Mouse (Mus musculus): ENCODE measurements around the gene Gm49486. TPM values are rescaled to one million over a fixed set of nuclear protein-coding genes. Genes with fewer than 3 reads are reported as not detected.

Gm49486 gene
- polyA plus RNA-seq, 1 experiment from 2014 or later, result 1.5 TPM

DNA sequence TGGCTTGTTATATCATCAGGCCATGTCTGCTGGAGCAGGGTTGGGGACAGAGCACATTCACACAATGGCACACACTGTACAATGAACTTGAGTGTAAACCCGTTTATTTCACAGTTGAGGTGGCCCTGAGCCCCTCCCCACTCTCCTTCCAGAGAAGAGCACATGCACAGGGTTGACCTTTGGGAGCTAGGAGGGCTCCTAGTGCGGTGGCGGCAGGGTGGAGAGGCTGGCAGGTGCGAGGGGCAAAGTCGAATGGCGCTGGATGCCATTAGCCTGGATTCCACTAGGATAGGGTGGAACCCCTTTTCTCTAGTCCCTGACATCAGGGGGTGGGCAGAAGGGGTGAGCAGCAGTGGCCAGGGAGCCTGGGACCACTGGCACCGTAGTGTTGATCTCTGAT, 57.0 kb downstream of the Gm49486 start:
- Histone ChIP-seq H3K9me3 (ENCODE audit: control insufficient read depth, low read length) (no peaks in the 10 kb centered on the region), H3K4me3 (ENCODE audit: low read depth, low read length) (no peak overlapping the region), H3K27me3 (ENCODE audit: control insufficient read depth, insufficient read depth, low read length) (no peaks in the 10 kb centered on the region), H3K36me3 (ENCODE audit: control insufficient read depth, insufficient read depth, low read length) (no peaks in the 10 kb centered on the region), H3K9ac (replicated peaks; ENCODE audit: low read depth, low read length) (no peak overlapping the region), H3K4me1 (ENCODE audit: control insufficient read depth, insufficient read depth, low read length) (no peaks in the 10 kb centered on the region), H3K4me2 (ENCODE audit: low read depth, low read length) (no peak overlapping the region), H3K27ac (ENCODE audit: low read depth, low read length) (no peak overlapping the region)
- ATAC-seq (ENCODE audit: low read depth), result no peak
- WGBS, result 85% methylated on average over 7 of the region's 7 CpGs

GRCm38 (mm10) chr15:79287091-79287490, 57.9 kb downstream of the Gm49486 start:
- no peaks in the 10 kb centered on the region for H3K36me3 ChIP-seq (ENCODE audit: control insufficient read depth, insufficient read depth, low read length)
- H3K4me1 ChIP-seq (ENCODE audit: control insufficient read depth, insufficient read depth, low read length), result no peaks in the 10 kb centered on the region
- 90% methylated on average over 7 of the region's 7 CpGs for WGBS
- H3K4me2 ChIP-seq (ENCODE audit: low read depth, low read length), result no peak overlapping the region
- no peak overlapping the region for H3K27ac ChIP-seq (ENCODE audit: low read depth, low read length)
- no peaks in the 10 kb centered on the region for H3K27me3 ChIP-seq (ENCODE audit: control insufficient read depth, insufficient read depth, low read length)
- no peak overlapping the region for H3K4me3 ChIP-seq (ENCODE audit: low read depth, low read length)
- no peak overlapping the region for H3K9ac ChIP-seq (replicated peaks; ENCODE audit: low read depth, low read length)
- ATAC-seq (ENCODE audit: low read depth), result no peak
- no peaks in the 10 kb centered on the region for H3K9me3 ChIP-seq (ENCODE audit: control insufficient read depth, low read length)

DNA sequence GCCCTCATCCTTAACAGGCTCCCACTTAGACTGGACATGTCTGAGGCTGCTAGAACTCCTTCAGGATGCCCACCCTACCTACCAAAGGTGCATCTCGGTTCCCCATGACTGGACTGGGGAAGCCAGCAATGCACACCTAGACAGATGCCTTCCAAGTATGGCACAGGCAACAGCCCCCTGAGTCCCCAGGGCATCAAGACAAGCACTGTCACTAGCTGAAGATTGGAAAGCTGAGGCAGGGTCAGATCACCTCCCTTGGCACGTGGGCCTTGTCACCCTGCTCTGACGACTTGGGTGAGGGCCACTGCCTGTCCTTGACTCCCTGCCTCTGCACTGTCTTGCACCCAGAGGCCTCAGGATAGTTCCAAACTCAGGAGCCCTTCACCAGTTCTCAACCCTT, 59.2 kb downstream of the Gm49486 start:
- Histone ChIP-seq H3K4me3 (ENCODE audit: low read depth, low read length) (no peak overlapping the region), H3K9me3 (ENCODE audit: control insufficient read depth, low read length) (no peaks in the 10 kb centered on the region), H3K4me2 (ENCODE audit: low read depth, low read length) (no peak overlapping the region), H3K27ac (ENCODE audit: low read depth, low read length) (no peak overlapping the region), H3K4me1 (ENCODE audit: control insufficient read depth, insufficient read depth, low read length) (no peaks in the 10 kb centered on the region), H3K27me3 (ENCODE audit: control insufficient read depth, insufficient read depth, low read length) (no peaks in the 10 kb centered on the region), H3K9ac (replicated peaks; ENCODE audit: low read depth, low read length) (no peak overlapping the region), H3K36me3 (ENCODE audit: control insufficient read depth, insufficient read depth, low read length) (no peaks in the 10 kb centered on the region)
- ATAC-seq (ENCODE audit: low read depth), result no peak
- 78% methylated on average over 3 of the region's 3 CpGs for WGBS

DNA sequence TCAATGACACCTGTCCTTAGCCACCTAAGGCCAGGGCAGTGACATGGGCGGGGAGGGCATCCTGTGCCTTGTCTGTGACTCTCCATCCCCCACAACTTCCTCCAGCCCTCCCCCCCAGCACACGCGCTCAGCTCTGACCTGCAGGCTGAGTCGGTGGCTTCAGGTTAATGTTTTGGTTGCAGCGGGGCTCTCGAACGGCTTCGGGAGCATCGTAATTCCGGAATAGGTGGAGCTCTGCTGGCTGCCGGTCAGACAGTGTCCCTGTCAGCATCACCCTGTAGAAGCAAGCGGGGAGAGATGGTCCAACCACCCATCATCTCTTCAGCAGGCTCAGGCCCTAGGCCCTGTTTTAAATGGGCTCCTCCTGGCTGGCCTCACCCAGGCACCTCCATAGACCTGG, 60.2 kb downstream of the Gm49486 start:
- Histone ChIP-seq H3K9ac (replicated peaks; ENCODE audit: low read depth, low read length) (no peak overlapping the region), H3K9me3 (ENCODE audit: control insufficient read depth, low read length) (no peaks in the 10 kb centered on the region), H3K4me2 (ENCODE audit: low read depth, low read length) (no peak overlapping the region), H3K27ac (ENCODE audit: low read depth, low read length) (no peak overlapping the region), H3K4me3 (ENCODE audit: low read depth, low read length) (no peak overlapping the region), H3K36me3 (ENCODE audit: control insufficient read depth, insufficient read depth, low read length) (no peaks in the 10 kb centered on the region), H3K4me1 (ENCODE audit: control insufficient read depth, insufficient read depth, low read length) (no peaks in the 10 kb centered on the region), H3K27me3 (ENCODE audit: control insufficient read depth, insufficient read depth, low read length) (no peaks in the 10 kb centered on the region)
- no peak for ATAC-seq (ENCODE audit: low read depth)
- 84% methylated on average over 12 of the region's 12 CpGs for WGBS

GRCm38 (mm10) chr15:79290340-79290739, 61.1 kb downstream of the Gm49486 start:
- Histone ChIP-seq H3K27me3 (ENCODE audit: control insufficient read depth, insufficient read depth, low read length) (no peaks in the 10 kb centered on the region), H3K4me1 (ENCODE audit: control insufficient read depth, insufficient read depth, low read length) (no peaks in the 10 kb centered on the region), H3K9ac (replicated peaks; ENCODE audit: low read depth, low read length) (no peak overlapping the region), H3K4me2 (ENCODE audit: low read depth, low read length) (no peak overlapping the region), H3K36me3 (ENCODE audit: control insufficient read depth, insufficient read depth, low read length) (no peaks in the 10 kb centered on the region), H3K9me3 (ENCODE audit: control insufficient read depth, low read length) (no peaks in the 10 kb centered on the region), H3K4me3 (ENCODE audit: low read depth, low read length) (no peak overlapping the region), H3K27ac (ENCODE audit: low read depth, low read length) (no peak overlapping the region)
- ATAC-seq (ENCODE audit: low read depth), result no peak
- 65% methylated on average over 3 of the region's 3 CpGs for WGBS

DNA sequence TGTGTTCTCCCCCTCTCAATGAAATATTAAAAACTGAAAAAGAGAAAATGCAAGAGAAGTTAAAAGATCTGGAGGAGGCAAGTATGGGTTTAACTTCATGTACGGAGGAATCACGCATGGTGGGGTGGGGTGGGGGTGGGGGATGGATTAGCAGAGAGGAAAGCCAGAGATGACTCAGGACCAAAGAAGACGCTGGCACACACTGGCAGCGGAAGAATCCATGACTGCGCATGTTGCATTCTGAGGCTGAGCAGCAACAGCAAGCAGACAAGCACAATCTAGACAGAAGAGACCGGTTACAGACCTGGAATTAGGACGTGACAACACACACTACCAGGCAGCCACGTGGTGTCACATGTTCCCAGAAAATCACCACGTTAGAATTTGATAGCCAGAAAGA, 63.6 kb downstream of the Gm49486 start:
- no peaks in the 10 kb centered on the region for H3K4me1 ChIP-seq (ENCODE audit: control insufficient read depth, insufficient read depth, low read length)
- no peak overlapping the region for H3K4me3 ChIP-seq (ENCODE audit: low read depth, low read length)
- no peaks in the 10 kb centered on the region for H3K9me3 ChIP-seq (ENCODE audit: control insufficient read depth, low read length)
- 92% methylated on average over 9 of the region's 9 CpGs for WGBS
- H3K4me2 ChIP-seq (ENCODE audit: low read depth, low read length), result no peak overlapping the region
- no peak overlapping the region for H3K27ac ChIP-seq (ENCODE audit: low read depth, low read length)
- no peaks in the 10 kb centered on the region for H3K36me3 ChIP-seq (ENCODE audit: control insufficient read depth, insufficient read depth, low read length)
- no peak overlapping the region for H3K9ac ChIP-seq (replicated peaks; ENCODE audit: low read depth, low read length)
- no peaks in the 10 kb centered on the region for H3K27me3 ChIP-seq (ENCODE audit: control insufficient read depth, insufficient read depth, low read length)
- ATAC-seq (ENCODE audit: low read depth), result no peak

DNA sequence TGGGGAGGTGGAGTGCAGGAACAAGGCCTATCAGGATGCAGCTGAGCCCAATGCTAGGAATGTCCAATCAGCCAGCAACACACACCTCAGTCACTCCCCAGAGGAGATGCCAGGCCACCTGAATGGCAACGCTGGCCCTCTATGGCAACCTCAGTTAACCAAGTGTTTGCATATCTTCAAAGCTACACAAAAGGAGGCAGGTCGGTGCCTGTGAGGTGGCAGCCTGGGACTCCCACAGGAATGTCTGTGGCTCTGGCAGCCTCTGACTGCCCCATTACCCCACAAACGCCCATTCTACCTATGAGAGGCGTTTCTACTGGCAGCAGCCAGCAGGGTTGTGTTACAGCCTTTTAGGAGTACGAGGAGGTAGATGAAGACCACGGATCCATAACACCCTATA, 69.4 kb downstream of the Gm49486 start:
- WGBS, result 85% methylated on average over 6 of the region's 6 CpGs
- Histone ChIP-seq H3K4me3 (ENCODE audit: low read depth, low read length) (no peak overlapping the region), H3K9ac (replicated peaks; ENCODE audit: low read depth, low read length) (no peak overlapping the region), H3K9me3 (ENCODE audit: control insufficient read depth, low read length) (no peaks in the 10 kb centered on the region), H3K27me3 (ENCODE audit: control insufficient read depth, insufficient read depth, low read length) (no peaks in the 10 kb centered on the region), H3K4me2 (ENCODE audit: low read depth, low read length) (no peak overlapping the region), H3K27ac (ENCODE audit: low read depth, low read length) (no peak overlapping the region), H3K4me1 (ENCODE audit: control insufficient read depth, insufficient read depth, low read length) (no peaks in the 10 kb centered on the region), H3K36me3 (ENCODE audit: control insufficient read depth, insufficient read depth, low read length) (no peaks in the 10 kb centered on the region)
- no peak for ATAC-seq (ENCODE audit: low read depth)

DNA sequence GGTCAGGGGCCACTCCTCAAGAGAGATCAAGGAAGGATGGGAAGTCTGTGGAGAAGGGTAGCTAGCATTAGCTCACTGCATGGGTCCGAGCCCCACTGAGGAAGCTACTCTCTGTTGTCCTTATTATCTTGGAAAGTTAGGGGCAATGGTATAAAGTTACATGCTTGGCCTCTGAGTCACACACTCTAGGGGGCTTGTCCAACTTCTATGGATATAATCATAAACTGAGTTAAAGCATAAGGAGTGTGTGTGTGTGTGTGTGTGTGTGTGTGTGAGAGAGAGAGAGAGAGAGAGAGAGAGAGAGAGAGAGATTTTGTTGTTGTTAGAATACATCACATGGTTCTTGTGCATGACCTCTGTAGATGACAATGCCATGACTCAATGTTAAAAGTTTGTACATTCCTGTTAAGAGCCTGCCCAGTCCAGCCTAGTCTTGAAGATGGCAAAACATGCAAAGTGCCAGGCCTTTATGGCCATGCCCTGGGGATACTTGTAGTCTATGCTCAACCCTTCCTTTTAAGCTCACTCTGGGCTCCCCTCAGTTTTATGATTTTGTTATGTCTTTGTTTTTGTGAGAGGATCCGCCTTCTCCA, 70.5 kb downstream of the Gm49486 start:
- H3K4me3 ChIP-seq (ENCODE audit: low read depth, low read length), result no peak overlapping the region
- no peaks in the 10 kb centered on the region for H3K9me3 ChIP-seq (ENCODE audit: control insufficient read depth, low read length)
- H3K27me3 ChIP-seq (ENCODE audit: control insufficient read depth, insufficient read depth, low read length), result no peaks in the 10 kb centered on the region
- no peaks in the 10 kb centered on the region for H3K4me1 ChIP-seq (ENCODE audit: control insufficient read depth, insufficient read depth, low read length)
- no peak for ATAC-seq (ENCODE audit: low read depth)
- H3K4me2 ChIP-seq (ENCODE audit: low read depth, low read length), result no peak overlapping the region
- no peak overlapping the region for H3K27ac ChIP-seq (ENCODE audit: low read depth, low read length)
- WGBS, result 67% methylated on average over 2 of the region's 2 CpGs
- no peaks in the 10 kb centered on the region for H3K36me3 ChIP-seq (ENCODE audit: control insufficient read depth, insufficient read depth, low read length)
- no peak overlapping the region for H3K9ac ChIP-seq (replicated peaks; ENCODE audit: low read depth, low read length)

GRCm38 (mm10) chr15:79303725-79304124, 74.5 kb downstream of the Gm49486 start:
- H3K4me1 ChIP-seq (ENCODE audit: control insufficient read depth, insufficient read depth, low read length), result no peaks in the 10 kb centered on the region
- no peak overlapping the region for H3K9ac ChIP-seq (replicated peaks; ENCODE audit: low read depth, low read length)
- no peak overlapping the region for H3K27ac ChIP-seq (ENCODE audit: low read depth, low read length)
- H3K4me2 ChIP-seq (ENCODE audit: low read depth, low read length), result no peak overlapping the region
- H3K9me3 ChIP-seq (ENCODE audit: control insufficient read depth, low read length), result no peaks in the 10 kb centered on the region
- H3K4me3 ChIP-seq (ENCODE audit: low read depth, low read length), result no peak overlapping the region
- H3K27me3 ChIP-seq (ENCODE audit: control insufficient read depth, insufficient read depth, low read length), result no peaks in the 10 kb centered on the region
- WGBS, result 88% methylated on average over 8 of the region's 8 CpGs
- H3K36me3 ChIP-seq (ENCODE audit: control insufficient read depth, insufficient read depth, low read length), result 0 out of 2 replicates have a peak, but pooled peaks cover 5% of the 10 kb centered on the region
- no peak for ATAC-seq (ENCODE audit: low read depth)

All from neural tube, embryonic 14.5 days (tissue).